Mouse (Mus musculus): Measurements from ENCODE around the gene Tmem52b.
"Not testable (repeated sequence)": the region's sequence is repeated elsewhere in the genome, so short reads cannot be mapped to it uniquely, and the experiment has no call there.

Tmem52b gene

GRCm38 (mm10) chr6:129512367-129512766, at the start of gene Tmem52b:
TSS of gene Tmem52b (plus strand) at chr6:129512555.
- no peak for DNase-seq (ENCODE audit: low read depth)

- DNase-seq (ENCODE audit: low read depth) = no peak
These were observed 41.0 kb upstream of the Tmem52b start for GRCm38 (mm10) chr6:129471386-129471785.

- no peak for DNase-seq (ENCODE audit: low read depth)
These were observed 39.7 kb upstream of the Tmem52b start for GRCm38 (mm10) chr6:129472627-129473026.

DNA sequence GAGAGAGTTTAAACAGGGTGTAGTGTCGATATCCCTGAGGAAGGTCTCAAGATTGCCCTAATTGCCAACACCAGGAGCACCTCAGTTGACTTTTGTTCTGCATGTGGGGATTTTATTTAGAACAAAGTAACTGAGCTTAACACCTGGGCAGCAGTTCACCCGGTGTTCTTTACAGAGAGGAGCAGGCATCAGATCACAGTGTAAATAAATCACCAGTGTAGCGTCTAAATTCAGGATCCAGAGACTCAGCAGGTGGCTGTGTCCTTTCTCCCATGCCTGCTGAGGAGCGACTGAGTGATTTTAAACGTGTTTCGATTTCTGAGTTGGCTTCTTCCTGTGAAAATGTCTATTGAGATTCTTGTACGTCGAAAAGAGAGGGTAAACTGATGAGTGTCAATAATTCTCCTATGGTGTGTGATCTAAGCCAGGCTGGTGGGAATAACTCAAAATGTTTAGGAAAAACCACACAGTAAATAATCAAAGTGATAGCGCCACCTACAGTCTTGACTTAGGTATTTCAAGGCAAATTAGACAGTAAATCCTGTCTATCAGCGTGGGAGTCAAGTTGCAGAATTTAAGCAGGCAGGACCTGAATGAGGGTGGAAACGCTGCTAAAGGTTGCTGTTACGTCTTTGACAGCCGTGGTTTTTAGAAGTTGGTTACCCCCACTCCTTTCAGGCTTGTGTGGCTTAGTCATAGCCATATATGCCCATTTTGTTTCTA, 35.8 kb upstream of the Tmem52b start:
- DNase-seq (ENCODE audit: low read depth) = peak; percentile 21

- no peak for DNase-seq (ENCODE audit: low read depth)
These were observed 32.0 kb upstream of the Tmem52b start for GRCm38 (mm10) chr6:129480089-129480958.

- DNase-seq (ENCODE audit: low read depth) = no peak
These were observed 17.4 kb upstream of the Tmem52b start for GRCm38 (mm10) chr6:129494924-129495323.

GRCm38 (mm10) chr6:129497345-129498218, 14.8 kb upstream of the Tmem52b start:
- DNase-seq (ENCODE audit: low read depth) = no peak

GRCm38 (mm10) chr6:129499516-129499915, 12.8 kb upstream of the Tmem52b start:
- not testable (repeated sequence) for DNase-seq (ENCODE audit: low read depth)

DNA sequence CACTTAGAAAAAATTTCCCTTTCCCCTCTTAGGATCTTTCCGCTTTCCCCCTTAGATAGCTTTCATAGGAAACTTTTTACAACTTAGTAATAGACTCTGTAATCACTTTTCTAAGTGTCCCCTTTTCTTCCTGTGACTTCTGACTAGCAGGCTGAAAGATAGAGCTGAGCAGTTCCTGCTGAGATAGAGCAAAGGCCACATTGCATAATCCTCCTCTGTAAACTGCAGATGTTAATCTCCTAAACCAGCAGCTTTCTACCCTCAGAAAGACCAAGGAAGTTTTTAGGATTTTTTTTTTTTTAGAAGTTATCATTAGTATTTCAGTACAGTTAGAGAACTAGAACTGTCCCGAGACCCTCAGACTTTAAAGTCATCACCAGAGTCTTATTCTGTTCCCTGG, 8.9 kb upstream of the Tmem52b start:
- DNase-seq (ENCODE audit: low read depth) = no peak

DNA sequence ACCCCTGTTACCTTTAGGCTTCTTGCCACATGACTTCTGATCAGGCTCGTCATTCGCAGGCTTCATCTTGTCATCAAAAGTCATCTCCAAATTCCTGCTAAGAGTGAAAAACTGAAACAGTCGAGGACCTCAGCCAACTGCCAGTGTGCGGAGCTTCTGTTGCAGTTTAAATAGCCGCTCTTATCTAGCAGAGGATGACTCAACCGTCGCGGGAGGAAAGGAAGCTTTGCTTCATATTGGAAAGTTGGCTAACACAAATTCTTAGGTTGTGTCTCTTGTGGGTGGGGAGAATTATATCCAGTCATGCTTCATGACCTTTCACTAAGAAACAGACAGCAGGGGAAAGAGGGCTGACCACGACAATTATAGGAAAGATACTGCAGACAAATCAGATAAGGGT, 5.3 kb upstream of the Tmem52b start, which contains the start of gene Olr1:
Gene Olr1, minus strand, starts transcription at position 142 of the 400 bp plus-strand sequence.
- DNase-seq (ENCODE audit: low read depth) = no peak

DNA sequence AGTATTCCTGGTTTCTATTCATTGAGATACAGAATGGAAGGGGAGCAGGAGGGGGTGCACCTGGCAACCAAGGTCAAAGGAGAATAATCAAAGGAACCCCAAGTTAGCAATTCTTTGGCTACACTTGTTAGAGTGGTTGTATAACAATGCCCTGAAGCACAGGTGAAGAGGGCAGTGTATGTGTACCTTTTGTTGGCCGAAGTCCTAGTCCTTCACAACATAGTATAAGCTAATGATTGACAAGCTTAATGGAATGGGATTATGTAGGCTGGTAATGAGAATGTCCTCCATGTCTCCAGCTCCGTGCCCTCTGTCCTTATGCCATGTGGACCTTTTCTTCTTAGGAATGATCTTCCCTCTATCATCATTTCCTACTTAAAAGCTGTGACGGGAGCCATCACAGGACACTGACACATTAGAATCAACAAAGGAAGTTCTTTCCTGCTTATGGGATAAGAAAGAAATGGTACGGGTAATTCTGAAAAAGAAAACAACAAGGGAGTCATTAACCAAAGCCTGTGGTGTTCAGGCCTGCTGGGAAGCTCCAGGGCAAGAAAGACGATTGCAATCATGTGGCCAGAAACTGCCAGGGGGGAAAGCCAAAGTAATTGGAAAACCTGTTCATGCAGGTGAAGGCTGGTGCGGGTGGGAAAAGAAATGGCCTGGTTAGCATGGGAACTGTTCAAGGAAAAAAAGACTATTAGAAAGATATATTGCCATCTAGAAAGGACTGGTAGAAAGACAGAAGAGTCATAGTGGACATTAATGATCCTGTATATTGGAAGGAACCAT, 2.0 kb upstream of the Tmem52b start:
- DNase-seq (ENCODE audit: low read depth) = no peak

- DNase-seq (ENCODE audit: low read depth) = no peak
These were observed 513 bp downstream of the Tmem52b start for GRCm38 (mm10) chr6:129512868-129513267.

GRCm38 (mm10) chr6:129513409-129513808, 1.1 kb downstream of the Tmem52b start:
- DNase-seq (ENCODE audit: low read depth) = no peak

DNA sequence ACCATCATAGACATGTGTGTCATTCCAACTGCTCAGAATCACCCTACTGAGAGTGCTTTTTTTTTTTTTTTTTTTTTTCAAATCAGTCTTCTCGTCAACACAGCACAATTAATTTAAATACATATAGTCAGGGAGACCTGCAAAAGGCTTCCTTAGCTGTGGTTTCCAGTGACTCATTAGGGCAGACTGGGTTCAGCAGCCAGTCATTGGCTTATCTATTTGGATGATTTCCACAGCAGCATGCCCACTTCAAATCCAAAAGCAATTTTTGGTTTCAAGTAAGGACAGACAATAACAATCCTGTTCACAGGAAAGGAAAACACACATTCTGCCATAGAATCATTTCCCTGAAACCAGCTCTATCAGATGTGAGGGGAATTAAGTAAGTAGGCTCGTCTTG, 2.0 kb downstream of the Tmem52b start:
- DNase-seq (ENCODE audit: low read depth) = no peak

- no peak for DNase-seq (ENCODE audit: low read depth)
These were observed 2.7 kb downstream of the Tmem52b start for GRCm38 (mm10) chr6:129515068-129515467.

DNA sequence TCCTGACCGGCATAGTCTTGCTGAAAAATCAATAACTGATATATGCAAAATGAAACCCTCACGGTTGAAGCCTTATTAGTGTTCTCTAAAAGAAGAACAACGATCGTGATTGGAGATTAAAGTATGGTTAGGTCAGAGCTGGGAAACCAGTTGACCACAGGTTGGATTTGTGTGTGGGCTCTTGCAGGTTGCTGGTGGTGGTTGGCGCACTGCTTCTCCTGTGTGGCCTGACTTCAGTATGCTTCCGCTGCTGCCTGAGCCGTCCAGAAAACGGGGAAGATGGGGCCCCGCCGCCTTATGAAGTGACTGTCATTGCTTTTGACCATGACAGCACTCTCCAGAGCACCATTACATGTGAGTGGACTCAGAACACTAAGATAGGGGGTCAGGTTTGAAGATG, 4.0 kb downstream of the Tmem52b start:
- no peak for DNase-seq (ENCODE audit: low read depth)

DNA sequence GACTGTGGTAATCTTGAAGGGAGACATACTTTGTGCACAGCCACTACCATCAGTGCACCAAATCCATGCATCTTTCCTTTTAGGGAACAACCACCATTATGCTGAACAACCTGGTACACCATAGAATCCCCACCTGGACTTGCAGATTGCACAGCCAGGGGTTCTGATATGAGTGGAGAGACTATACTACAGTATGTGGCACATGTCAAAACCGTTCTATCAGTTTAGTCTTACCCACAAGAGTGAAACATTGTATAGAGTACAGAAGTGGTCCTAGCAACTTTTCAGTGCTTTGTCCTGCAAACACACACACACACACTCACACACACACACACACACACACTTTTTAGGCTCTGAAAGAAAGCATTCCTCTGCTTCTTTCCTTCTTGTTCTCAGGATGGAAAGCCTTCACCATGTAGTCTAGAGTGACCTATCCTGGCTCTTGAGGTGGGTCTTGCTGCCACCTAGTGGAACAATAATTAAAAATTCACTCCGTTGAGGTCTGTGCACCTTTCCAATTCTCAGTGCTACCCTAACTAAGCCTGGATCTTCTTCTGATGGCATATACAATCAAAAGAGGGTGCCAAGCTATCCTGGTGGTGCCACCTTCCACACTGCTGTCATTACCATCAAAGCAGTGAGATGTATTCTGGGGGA, 5.5 kb downstream of the Tmem52b start:
- peak; percentile 41 for DNase-seq (ENCODE audit: low read depth)

- DNase-seq (ENCODE audit: low read depth) = no peak
These were observed 13.7 kb downstream of the Tmem52b start for GRCm38 (mm10) chr6:129526069-129526468.

- no peak for DNase-seq (ENCODE audit: low read depth)
These were observed 15.1 kb downstream of the Tmem52b start for GRCm38 (mm10) chr6:129527416-129527815.

DNA sequence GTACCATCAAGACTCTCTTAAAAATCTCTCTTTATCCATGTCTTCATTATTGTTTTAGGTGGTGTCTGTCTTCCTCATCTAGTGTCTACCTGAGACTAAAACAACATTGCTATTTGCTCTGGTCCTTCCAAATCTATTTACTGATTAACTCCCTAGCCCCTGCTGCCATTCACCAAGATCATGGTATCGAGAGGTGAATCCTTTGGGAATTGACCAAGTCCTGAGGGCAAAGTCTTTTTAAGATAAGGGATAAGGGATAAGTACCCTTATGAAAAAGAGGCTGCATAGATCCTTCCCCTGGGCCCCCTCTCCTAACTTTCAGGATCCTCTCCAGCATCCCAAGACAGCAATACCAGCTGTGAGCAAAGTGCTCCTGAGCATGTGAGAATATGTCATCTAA, 17.2 kb downstream of the Tmem52b start:
- no peak for DNase-seq (ENCODE audit: low read depth)

DNA sequence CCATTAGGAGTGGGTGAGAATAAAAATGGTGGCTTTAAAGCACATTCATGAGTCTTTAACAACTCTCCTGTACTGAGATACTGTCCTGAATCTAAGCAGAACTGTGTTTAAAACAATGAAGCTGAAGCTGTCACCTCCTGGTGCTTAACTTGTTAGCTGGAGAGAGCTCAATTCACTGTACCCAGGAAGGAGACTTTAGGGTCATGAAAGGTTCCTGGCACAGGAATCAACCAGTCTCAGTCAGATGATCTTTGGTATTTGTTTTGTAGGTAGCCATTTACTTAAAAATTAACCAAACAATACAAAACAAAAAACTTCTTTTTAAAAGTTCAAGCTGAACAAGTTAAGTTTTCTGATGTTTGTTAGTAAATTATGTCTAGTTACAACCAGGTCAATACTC, 17.9 kb downstream of the Tmem52b start:
- no peak for DNase-seq (ENCODE audit: low read depth)
